Mouse (Mus musculus) olfactory bulb, adult 2 months (tissue): ENCODE results near the gene Slc16a10. TPM values are rescaled to one million over a fixed set of nuclear protein-coding genes. Genes with fewer than 3 reads are reported as not detected.

Experiments used
- H3K27ac ChIP-seq: fragments of 200-500 bp; 2 replicates; pipeline ENCODE4 v1.5.1; 2012; ENCODE audit warnings: low read depth, low read length; ENCODE audit not compliant: insufficient read depth
- H3K4me1 ChIP-seq: fragments of 200-500 bp; 2 replicates; pipeline ENCODE4 v1.6.1; 2012; ENCODE audit warnings: low read length; ENCODE audit not compliant: control insufficient read depth, insufficient read depth
- H3K4me3 ChIP-seq: fragments of 200-500 bp; 2 replicates; pipeline ENCODE4 v1.5.1; 2012; ENCODE audit warnings: mild to moderate bottlenecking, low read depth, low read length, moderate library complexity; ENCODE audit not compliant: insufficient read depth
- CTCF ChIP-seq: fragments of 200-500 bp; IDR thresholded peaks from 2 replicates; pipeline ENCODE4 v1.5.1; 2012; ENCODE audit warnings: low read depth, mild to moderate bottlenecking, low read length, moderate library complexity; ENCODE audit not compliant: insufficient read depth
- POLR2A ChIP-seq: fragments of 200-500 bp; IDR thresholded peaks from 2 replicates; pipeline ENCODE4 v1.6.1; 2012; ENCODE audit warnings: mild to moderate bottlenecking, low read depth, low read length, moderate library complexity; ENCODE audit not compliant: insufficient read depth
- WGBS: fragments of 180-500 bp; shearing (Covaris S2); methylation state at CpG from one replicate; pipeline ENCODE4 v1.1.7; 2018; 5-methylcytosine and 5-hydroxymethylcytosine counted together
- polyA plus RNA-seq: library from polyadenylated mRNA; stranded (reverse); fragments of >200 nt; gene quantifications from 2 replicates; pipeline ENCODE4 v1.2.4, GENCODE M21; 2012; ENCODE audit warnings: low replicate concordance; ENCODE audit not compliant: missing spikeins, insufficient read depth, insufficient read length

The Slc16a10 gene
- polyA plus RNA-seq, 1 experiment = not detected

DNA sequence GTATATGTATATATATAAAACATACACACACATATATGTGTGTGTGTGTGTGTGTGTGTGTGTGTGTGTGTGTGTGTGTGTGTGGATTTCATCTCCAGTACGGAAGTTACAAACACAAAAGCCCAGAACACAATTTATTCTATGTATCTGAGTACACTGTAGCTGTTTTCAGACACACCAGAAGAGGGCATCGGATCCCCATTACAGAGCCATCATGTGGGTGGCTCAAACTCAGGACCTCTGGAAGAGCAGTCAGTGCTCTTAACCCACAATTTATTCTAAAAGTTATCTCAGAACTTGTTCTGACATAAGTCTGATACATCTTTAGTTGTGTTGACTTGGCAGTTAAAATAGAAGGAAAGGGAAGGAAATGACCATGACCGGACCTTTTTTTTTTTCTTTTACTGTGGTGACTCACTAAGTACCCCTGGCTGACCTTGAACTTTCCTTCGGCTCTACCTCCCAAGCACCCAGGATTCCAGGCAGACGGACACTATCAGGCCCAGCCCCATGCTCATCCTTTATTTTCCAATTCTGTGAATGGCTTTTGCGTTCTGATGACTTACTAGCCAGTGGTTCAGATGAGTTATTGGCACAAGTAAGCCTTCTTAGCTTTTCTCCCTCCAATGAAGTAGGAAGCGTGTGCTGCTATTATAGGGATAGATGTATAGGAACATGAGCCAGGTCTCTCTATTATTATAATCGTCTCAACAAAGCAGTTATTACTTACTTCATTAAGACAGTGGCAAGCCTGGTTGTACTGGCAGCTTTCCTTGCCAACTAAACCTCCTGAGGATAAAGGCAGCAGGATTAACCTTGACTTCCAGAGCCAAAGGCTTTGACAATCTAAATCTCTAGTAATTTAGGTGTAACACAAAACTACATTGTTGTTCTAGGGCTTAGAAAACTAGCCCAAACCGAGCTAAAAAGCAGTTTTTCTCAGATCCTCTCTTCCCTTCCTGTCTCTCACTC lies 6.0 kb downstream of the Slc16a10 start:
- Histone ChIP-seq H3K27ac (no peak overlapping the region), H3K4me1 (no peaks in the 10 kb centered on the region), H3K4me3 (no peak overlapping the region)
- TF ChIP-seq POLR2A (no peak), CTCF (no peak)
- 73% methylated on average over 9 of the region's 9 CpGs for WGBS

GRCm38 (mm10) chr10:40134906-40135305 lies 7.2 kb downstream of the Slc16a10 start:
- WGBS = 96% methylated on average over 6 of the region's 6 CpGs
- Histone ChIP-seq H3K4me1 (no peaks in the 10 kb centered on the region), H3K27ac (no peak overlapping the region), H3K4me3 (no peak overlapping the region)
- TF ChIP-seq POLR2A (no peak), CTCF (no peak)

- 88% methylated on average over 1 of the region's 1 CpGs for WGBS
- no peak overlapping the region for H3K27ac ChIP-seq
- no peak for TF ChIP-seq CTCF
- no peak for TF ChIP-seq POLR2A
- no peaks in the 10 kb centered on the region for H3K4me1 ChIP-seq
- no peak overlapping the region for H3K4me3 ChIP-seq
These were observed 8.4 kb downstream of the Slc16a10 start for GRCm38 (mm10) chr10:40133636-40134035.

DNA sequence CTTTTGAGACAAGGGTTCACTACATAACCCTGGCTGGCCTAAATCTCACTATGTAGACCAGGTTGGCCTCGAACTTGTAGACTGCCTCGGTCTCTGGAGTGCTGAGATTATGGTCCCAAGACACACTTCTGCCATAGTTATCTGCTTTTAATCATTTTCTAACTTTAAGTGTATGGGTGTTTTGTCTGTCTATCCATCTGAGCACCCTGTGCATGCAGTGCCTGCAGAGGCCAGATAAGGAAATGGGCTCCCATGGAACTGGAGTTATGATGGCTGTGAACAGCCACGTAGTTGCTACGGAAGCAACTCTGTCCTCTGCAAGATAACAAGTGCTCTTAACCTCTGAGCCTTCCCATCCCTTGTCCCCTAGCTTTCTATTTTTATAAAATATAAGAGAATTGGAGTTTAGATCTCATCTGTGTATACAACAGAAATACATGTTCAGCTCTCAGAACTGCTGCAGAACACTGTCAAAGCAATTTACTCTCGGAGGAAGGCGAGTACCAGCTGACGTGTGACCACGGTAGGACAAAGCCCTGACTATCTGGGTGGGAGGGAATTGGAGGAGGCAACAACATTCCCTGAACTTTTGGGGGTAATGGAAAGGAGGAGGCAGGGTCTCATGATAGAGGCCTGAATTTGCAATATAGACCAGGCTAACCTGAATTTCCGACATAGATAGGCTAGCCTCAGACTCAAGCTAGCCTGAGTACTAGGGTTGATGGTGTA lies 10.2 kb downstream of the Slc16a10 start:
- 92% methylated on average over 9 of the region's 9 CpGs for WGBS
- TF ChIP-seq CTCF (no peak), POLR2A (no peak)
- Histone ChIP-seq H3K4me3 (no peak overlapping the region), H3K27ac (no peak overlapping the region), H3K4me1 (peaks cover 3% of the 10 kb centered on the region; the same call in 1 of the 2 replicates)

DNA sequence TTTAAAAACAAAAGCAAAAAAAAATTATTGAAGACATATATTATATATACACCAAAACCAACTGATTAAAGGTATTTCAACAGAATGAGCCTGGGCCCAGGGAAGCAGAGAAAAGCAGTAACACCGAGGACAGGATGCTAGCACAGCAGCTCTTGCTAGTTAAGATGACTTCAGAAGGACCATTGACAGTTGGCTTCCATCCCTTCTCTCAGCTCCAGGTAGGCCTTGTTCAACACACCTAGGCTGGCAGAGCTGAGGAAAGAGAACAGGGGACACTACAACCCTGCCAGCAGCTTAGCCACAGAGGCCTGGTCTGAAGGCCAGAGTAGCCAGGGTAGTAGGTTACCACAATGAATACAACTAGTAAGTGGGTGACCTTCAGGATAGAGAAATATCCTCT lies 11.9 kb downstream of the Slc16a10 start:
- 81% methylated on average over 1 of the region's 1 CpGs for WGBS
- TF ChIP-seq CTCF (no peak), POLR2A (no peak)
- peaks cover 3% of the 10 kb centered on the region; the same call in 1 of the 2 replicates for H3K4me1 ChIP-seq
- no peak overlapping the region for H3K4me3 ChIP-seq
- H3K27ac ChIP-seq = no peak overlapping the region

DNA sequence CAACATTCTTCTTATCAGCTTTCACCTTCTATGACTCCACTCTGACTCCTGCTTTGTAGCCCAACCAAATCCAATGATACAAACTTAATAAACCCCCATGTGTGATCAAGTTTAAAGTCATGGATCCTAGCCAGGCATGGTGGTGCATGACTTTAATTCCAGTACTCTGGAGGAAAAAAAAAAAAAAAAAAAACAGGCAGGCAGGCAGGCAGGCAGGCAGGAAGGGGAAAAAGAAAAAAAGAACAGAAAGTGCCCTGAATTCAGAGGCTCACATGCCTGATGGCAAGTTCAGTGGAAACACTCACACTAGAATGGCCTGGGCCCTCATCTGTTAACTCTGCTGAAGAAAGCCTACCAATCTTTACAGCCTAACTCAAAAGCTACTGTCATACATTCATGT lies 12.9 kb downstream of the Slc16a10 start:
- H3K4me1 ChIP-seq = peaks cover 3% of the 10 kb centered on the region; the same call in 1 of the 2 replicates
- no peak overlapping the region for H3K4me3 ChIP-seq
- no peak overlapping the region for H3K27ac ChIP-seq
- no peak for TF ChIP-seq POLR2A
- TF ChIP-seq CTCF = no peak

GRCm38 (mm10) chr10:40128497-40128896 lies 13.6 kb downstream of the Slc16a10 start:
- Histone ChIP-seq H3K27ac (no peak overlapping the region), H3K4me3 (no peak overlapping the region), H3K4me1 (peaks cover 3% of the 10 kb centered on the region; the same call in 1 of the 2 replicates)
- no peak for TF ChIP-seq POLR2A
- no peak for TF ChIP-seq CTCF
- 74% methylated on average over 7 of the region's 7 CpGs for WGBS

DNA sequence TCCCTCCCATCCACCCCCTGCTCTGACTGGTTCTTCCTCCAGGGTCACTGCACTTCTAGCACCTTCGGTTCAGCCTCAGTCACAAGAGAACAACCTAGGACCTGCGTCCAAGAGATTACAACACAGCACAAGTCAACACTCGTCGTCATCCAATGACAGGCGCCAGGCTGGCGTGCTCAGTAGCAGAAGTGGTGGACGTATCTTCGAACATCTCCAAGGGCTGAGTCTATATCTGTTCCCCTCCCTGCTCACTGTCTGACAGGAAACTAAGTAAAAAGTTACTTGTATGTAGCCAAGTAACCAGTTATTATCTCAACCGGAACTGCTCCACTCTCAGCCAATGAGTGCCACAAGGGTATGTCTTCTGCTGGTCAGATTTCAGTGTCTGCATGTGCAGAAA lies 16.9 kb downstream of the Slc16a10 start:
- WGBS = 90% methylated on average over 9 of the region's 9 CpGs
- TF ChIP-seq POLR2A = no peak
- no peak for TF ChIP-seq CTCF
- Histone ChIP-seq H3K4me1 (peaks cover 3% of the 10 kb centered on the region; the same call in 1 of the 2 replicates), H3K27ac (no peak overlapping the region), H3K4me3 (no peak overlapping the region)

DNA sequence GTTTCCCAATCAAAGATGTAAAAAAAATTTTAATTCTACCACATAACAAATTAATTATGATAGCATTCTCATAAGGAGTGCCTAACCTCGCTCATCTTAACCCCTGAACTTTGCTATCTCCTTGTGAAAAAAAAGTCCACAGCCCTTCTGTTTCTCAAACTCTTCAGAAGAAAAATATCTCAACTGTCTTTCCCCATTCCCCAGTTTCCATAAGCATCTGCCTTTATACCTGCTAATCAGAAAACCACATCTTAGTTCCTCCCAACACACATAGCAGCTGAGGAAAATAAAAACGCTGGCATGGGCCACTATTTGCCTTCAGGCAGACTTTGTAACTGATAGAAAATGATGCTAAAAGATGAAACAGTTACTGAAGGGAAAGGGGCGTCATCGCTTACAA lies 17.5 kb downstream of the Slc16a10 start:
- 90% methylated on average over 4 of the region's 4 CpGs for WGBS
- Histone ChIP-seq H3K4me3 (no peak overlapping the region), H3K4me1 (peaks cover 3% of the 10 kb centered on the region; the same call in 1 of the 2 replicates), H3K27ac (no peak overlapping the region)
- TF ChIP-seq POLR2A (no peak), CTCF (no peak)
